20 mouse cellular contexts compared by ENCODE assay signal in the genomic region with DNA sequence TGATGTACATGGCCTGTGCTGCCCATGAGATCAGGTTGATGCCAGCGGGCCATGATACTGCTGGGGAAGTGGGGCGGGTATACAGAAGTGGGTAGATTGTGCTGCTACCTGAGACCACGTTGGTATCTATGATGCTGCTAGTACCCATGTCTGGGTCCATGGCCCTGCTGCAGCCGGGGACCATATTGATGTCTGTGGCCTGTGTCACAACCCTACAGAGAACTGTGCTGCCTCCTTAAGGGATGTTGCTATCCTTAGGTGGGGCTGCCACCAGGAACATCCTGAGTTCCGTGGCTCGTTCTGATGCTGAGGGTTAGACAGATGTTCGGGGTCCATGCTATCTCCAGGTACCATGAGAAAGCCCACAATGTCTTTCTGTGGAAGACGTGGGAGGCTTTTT. TPM values are rescaled to one million over a fixed set of nuclear protein-coding genes. Genes with fewer than 3 reads are reported as not detected.
"Had no signal": no experiment of that assay in that cellular context is flagged by ENCODE, and none has a peak within 500 bp of the region (broad histone marks: within the 10 kb centered on the region; RNA-seq: fewer than 3 reads in every experiment).

No protein-coding gene starts in this region.

- H3K9me3 ChIP-seq: liver, embryonic 12.5 days; midbrain, embryonic 10.5 days; neural tube, embryonic 13.5 days; neural tube, embryonic 15.5 days had no signal

- H3K4me2 ChIP-seq: liver, embryonic 12.5 days; lung, embryonic 14.5 days; neural tube, embryonic 13.5 days; neural tube, embryonic 15.5 days had no signal

- H3K36me3 ChIP-seq: liver, embryonic 12.5 days; midbrain, embryonic 10.5 days; neural tube, embryonic 13.5 days; neural tube, embryonic 15.5 days had no signal

- H3K4me3 ChIP-seq: liver, embryonic 12.5 days; midbrain, embryonic 10.5 days; myocyte; neural tube, embryonic 13.5 days; neural tube, embryonic 15.5 days had no signal

- H3K27me3 ChIP-seq: liver, embryonic 12.5 days; neural tube, embryonic 13.5 days; neural tube, embryonic 15.5 days had no signal

- H3K9ac ChIP-seq: liver, embryonic 12.5 days; liver, embryonic 14.5 days; lung, embryonic 14.5 days; neural tube, embryonic 13.5 days; neural tube, embryonic 15.5 days had no signal

- DNase-seq: lung, adult 18-20 months; lung, embryonic 14.5 days; lung, postnatal 10 days; lung, postnatal 4 days; midbrain, embryonic 14.5 days; retina, postnatal 1 day; right cerebral cortex, adult 18-20 months; right cerebral cortex, postnatal 25 days; right cerebral cortex, postnatal 4 days; spleen, adult 18-20 months; thymus, adult 18-20 months; thymus, postnatal 14 days; thymus, postnatal 36 days had no signal

- H3K27ac ChIP-seq: liver, embryonic 12.5 days; liver, embryonic 14.5 days; midbrain, embryonic 10.5 days; neural tube, embryonic 13.5 days; neural tube, embryonic 15.5 days had no signal

- ATAC-seq: liver, embryonic 12.5 days had no signal

- H3K4me1 ChIP-seq: liver, embryonic 12.5 days; midbrain, embryonic 10.5 days had no signal

RNA-seq across cellular contexts. Expression of a gene that starts 33.1 kb away (rescaled TPM):
- total RNA-seq: megakaryocyte-erythroid progenitor cell, adult 5-6 weeks had no signal
